Mouse (Mus musculus): Measurements from ENCODE around the gene Ccer1. TPM values are rescaled to one million over a fixed set of nuclear protein-coding genes. Genes with fewer than 3 reads are reported as not detected.
A peak's percentile ranks its signal among the peaks of the same experiment; 100 is the strongest.

Gene Ccer1
- total RNA-seq (2021) = not detected
- long read RNA-seq, experiment 1 = 0 reads
- long read RNA-seq, experiment 2 = 0 reads

GRCm38 (mm10) chr10:97692913-97693312, at the start of gene Ccer1:
TSS of gene Ccer1 (plus strand) at chr10:97693059.
- no peak for DNase-seq
- intact Hi-C loops (cut with DNase I) = no loop called here

- DNase-seq = no peak
- intact Hi-C loops (cut with DNase I) = no loop called here
Measured at GRCm38 (mm10) chr10:97643768-97644167, 49.1 kb upstream of the Ccer1 start, which contains the start of gene Epyc. TSS of gene Epyc (plus strand) at chr10:97644068.

- intact Hi-C loops (cut with DNase I) = no loop called here
- no peak for DNase-seq
Measured at GRCm38 (mm10) chr10:97650334-97650733, 42.5 kb upstream of the Ccer1 start.

GRCm38 (mm10) chr10:97659489-97659888, 33.4 kb upstream of the Ccer1 start:
- DNase-seq = no peak
- intact Hi-C loops (cut with DNase I) = no loop called here

- peak in 1 of 2 experiments; percentile 5 for DNase-seq
- intact Hi-C loops (cut with DNase I) = loop anchor here (5.0 kb wide), 1 partner anchor 101 kb away; the partner anchor contains the start of gene Lum
Measured at GRCm38 (mm10) chr10:97668656-97669055, 24.2 kb upstream of the Ccer1 start.

- intact Hi-C loops (cut with DNase I) = loop anchor here (2.0 kb wide), 1 partner anchor 295 kb away; no protein-coding TSS in a partner anchor
- peak in 1 of 2 experiments; percentile 18 for DNase-seq
Measured at GRCm38 (mm10) chr10:97670202-97670601, 22.7 kb upstream of the Ccer1 start.

- no peak for DNase-seq
- intact Hi-C loops (cut with DNase I) = no loop called here
Measured at GRCm38 (mm10) chr10:97673239-97673638, 19.6 kb upstream of the Ccer1 start.

GRCm38 (mm10) chr10:97682981-97683380, 9.9 kb upstream of the Ccer1 start:
- intact Hi-C loops (cut with DNase I) = loop anchor here (10.0 kb wide), 1 partner anchor 1548 kb away; the partner anchor contains the start of gene Gm5426
- DNase-seq = no peak

GRCm38 (mm10) chr10:97687198-97687597, 5.7 kb upstream of the Ccer1 start:
- DNase-seq = peak; percentile 18 to 27
- intact Hi-C loops (cut with DNase I) = loop anchor here (5.0 to 10.0 kb wide), 3 partner anchors 310 to 1552 kb away; partner anchors contain the start of gene Gm5426

- DNase-seq = no peak
- intact Hi-C loops (cut with DNase I) = loop anchor here (5.0 to 10.0 kb wide), 3 partner anchors 312 to 1555 kb away; partner anchors contain the start of gene Gm5426
Measured at GRCm38 (mm10) chr10:97689425-97689824, 3.4 kb upstream of the Ccer1 start.

GRCm38 (mm10) chr10:97693398-97694135, 708 bp downstream of the Ccer1 start:
- DNase-seq = no peak

GRCm38 (mm10) chr10:97702321-97702720, 9.5 kb downstream of the Ccer1 start:
- DNase-seq = no peak
- intact Hi-C loops (cut with DNase I) = no loop called here

More at GRCm38 (mm10) chr10:97693398-97694135, 708 bp downstream of the Ccer1 start:
- intact Hi-C loops (cut with DNase I) = no loop called here

GRCm38 (mm10) chr10:97704562-97704961, 11.7 kb downstream of the Ccer1 start:
- DNase-seq = peak; percentile 27 to 60
- intact Hi-C loops (cut with DNase I) = no loop called here

GRCm38 (mm10) chr10:97712687-97713086, 19.8 kb downstream of the Ccer1 start:
- intact Hi-C loops (cut with DNase I) = no loop called here
- DNase-seq = peak in 1 of 2 experiments; percentile 38

- intact Hi-C loops (cut with DNase I) = no loop called here
- no peak for DNase-seq
Measured at GRCm38 (mm10) chr10:97714584-97714983, 21.7 kb downstream of the Ccer1 start.

GRCm38 (mm10) chr10:97715289-97715906, 22.5 kb downstream of the Ccer1 start:
- intact Hi-C loops (cut with DNase I) = loop anchor here (5.0 kb wide), 1 partner anchor 1367 kb away; no protein-coding TSS in a partner anchor
- no peak for DNase-seq

GRCm38 (mm10) chr10:97717233-97717632, 24.4 kb downstream of the Ccer1 start:
- no peak for DNase-seq
- intact Hi-C loops (cut with DNase I) = loop anchor here (5.0 kb wide), 1 partner anchor 1365 kb away; no protein-coding TSS in a partner anchor

GRCm38 (mm10) chr10:97718021-97718420, 25.2 kb downstream of the Ccer1 start:
- intact Hi-C loops (cut with DNase I) = loop anchor here (5.0 kb wide), 1 partner anchor 1364 kb away; no protein-coding TSS in a partner anchor
- no peak for DNase-seq

- no peak for DNase-seq
- intact Hi-C loops (cut with DNase I) = no loop called here
Measured at GRCm38 (mm10) chr10:97720625-97721024, 27.8 kb downstream of the Ccer1 start.

- DNase-seq = no peak
- intact Hi-C loops (cut with DNase I) = no loop called here
Measured at GRCm38 (mm10) chr10:97722709-97723108, 29.9 kb downstream of the Ccer1 start.

GRCm38 (mm10) chr10:97725929-97726328, 33.1 kb downstream of the Ccer1 start:
- no peak for DNase-seq
- intact Hi-C loops (cut with DNase I) = no loop called here

All from heart, postnatal 14 days (tissue).